Mouse (Mus musculus) heart, embryonic 11.5 days (tissue): ENCODE results near the gene Cep128. TPM values are rescaled to one million over a fixed set of nuclear protein-coding genes. Genes with fewer than 3 reads are reported as not detected.

ENCODE experiments used
- ATAC-seq: fragments of 200-750 bp; cut with Nextera tagmentation; replicated peaks from 2 replicates; pipeline ENCODE4 v1.8.0; 2017; ENCODE audit warnings: moderate library complexity; ENCODE audit not compliant: insufficient number of reproducible peaks, low FRiP score, low TSS enrichment
- H3K27ac ChIP-seq: fragments of 300-500 bp; sonication (generic); 2 replicates; pipeline ENCODE4 v1.5.1; 2014; ENCODE audit warnings: mild to moderate bottlenecking, low read depth, low read length
- H3K27me3 ChIP-seq: fragments of 300-500 bp; sonication (generic); 2 replicates; pipeline ENCODE4 v1.6.1; 2014; ENCODE audit warnings: mild to moderate bottlenecking, low read length, mixed read lengths; ENCODE audit not compliant: control insufficient read depth, insufficient read depth
- H3K36me3 ChIP-seq: fragments of 300-500 bp; sonication (generic); 2 replicates; pipeline ENCODE4 v1.6.1; 2014; ENCODE audit warnings: mild to moderate bottlenecking, low read length, moderate library complexity, mixed read lengths; ENCODE audit not compliant: control insufficient read depth, insufficient read depth
- H3K4me1 ChIP-seq: fragments of 300-500 bp; sonication (generic); 2 replicates; pipeline ENCODE4 v1.6.1; 2014; ENCODE audit warnings: low read length; ENCODE audit not compliant: control insufficient read depth, insufficient read depth
- H3K4me2 ChIP-seq: fragments of 300-500 bp; sonication (generic); 2 replicates; pipeline ENCODE4 v1.6.1; 2014; ENCODE audit warnings: mild to moderate bottlenecking, moderate library complexity
- H3K4me3 ChIP-seq: fragments of 300-500 bp; sonication (generic); 2 replicates; pipeline ENCODE4 v1.5.1; 2014; ENCODE audit warnings: low read depth, low read length
- H3K9ac ChIP-seq: fragments of 300-500 bp; sonication (generic); 2 replicates; pipeline ENCODE4 v1.6.1; 2014; ENCODE audit warnings: mild to moderate bottlenecking, low read depth, low read length, moderate library complexity
- H3K9me3 ChIP-seq: fragments of 300-500 bp; sonication (generic); replicated peaks from 2 replicates; pipeline ENCODE4 v1.6.1; 2016; ENCODE audit warnings: low read length; ENCODE audit not compliant: control insufficient read depth
- WGBS: fragments of 180-500 bp; shearing (Covaris S2); extraction: QIAGEN DNeasy Blood & Tissue Kit; methylation state at CpG from one replicate; pipeline ENCODE4 v1.1.7; 2014; ENCODE audit not compliant: insufficient replicate concordance; 5-methylcytosine and 5-hydroxymethylcytosine counted together
- polyA plus RNA-seq: library from polyadenylated mRNA; unstranded; fragments of >200 nt; fragmentation: Nextera tagmentation; extraction: Ambion mirVana; gene quantifications from 2 replicates; pipeline ENCODE4 v1.2.1, GENCODE M21; 2014

Gene Cep128
- polyA plus RNA-seq, 1 experiment from 2014 or later: 7.4 TPM

GRCm38 (mm10) chr12:91184616-91185015 is 199.6 kb downstream of the Cep128 start:
- 71% methylated on average over 1 of the region's 1 CpGs for WGBS
- no peaks in the 10 kb centered on the region for H3K36me3 ChIP-seq
- H3K4me1 ChIP-seq: no peaks in the 10 kb centered on the region
- no peak overlapping the region for H3K4me3 ChIP-seq
- no peaks in the 10 kb centered on the region for H3K9me3 ChIP-seq
- no peaks in the 10 kb centered on the region for H3K27me3 ChIP-seq
- ATAC-seq: no peak
- H3K9ac ChIP-seq: no peak overlapping the region
- no peak overlapping the region for H3K27ac ChIP-seq
- H3K4me2 ChIP-seq: no peak overlapping the region

GRCm38 (mm10) chr12:91183928-91184327 is 200.3 kb downstream of the Cep128 start:
- 59% methylated on average over 2 of the region's 2 CpGs for WGBS

DNA sequence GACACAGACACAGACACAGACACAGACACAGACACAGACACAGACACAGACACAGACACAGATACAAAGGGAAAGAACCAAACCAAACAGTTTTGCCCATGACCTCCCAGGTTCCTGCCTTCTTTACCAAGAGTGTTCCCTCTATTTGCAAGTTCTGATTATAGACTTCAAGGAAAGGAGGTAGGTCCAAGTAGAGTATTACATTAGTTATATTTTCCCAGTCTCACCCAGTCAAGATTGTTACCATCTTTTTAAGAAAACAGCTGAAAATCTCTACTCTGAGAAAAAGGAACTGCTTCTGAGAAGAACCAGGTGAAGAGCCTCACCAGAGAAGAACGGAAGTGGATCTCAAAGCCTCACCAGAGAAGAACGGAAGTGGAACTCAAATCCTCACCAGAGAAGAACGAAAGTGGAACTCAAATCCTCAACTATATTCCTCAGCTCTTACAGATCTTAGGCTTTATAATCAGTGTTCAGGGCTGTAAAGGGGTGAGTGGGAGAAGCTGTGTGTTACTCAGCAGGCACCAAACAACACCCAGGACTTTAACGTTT is 200.8 kb downstream of the Cep128 start:
- no peaks in the 10 kb centered on the region for H3K36me3 ChIP-seq
- no peak overlapping the region for H3K4me3 ChIP-seq
- no peaks in the 10 kb centered on the region for H3K4me1 ChIP-seq
- no peak overlapping the region for H3K9ac ChIP-seq
- 87% methylated on average over 4 of the region's 4 CpGs for WGBS
- no peak overlapping the region for H3K4me2 ChIP-seq
- H3K27ac ChIP-seq: no peak overlapping the region
- H3K27me3 ChIP-seq: no peaks in the 10 kb centered on the region
- ATAC-seq: no peak
- H3K9me3 ChIP-seq: no peaks in the 10 kb centered on the region

More at GRCm38 (mm10) chr12:91183928-91184327, 200.3 kb downstream of the Cep128 start:
- Histone ChIP-seq H3K27me3 (no peaks in the 10 kb centered on the region), H3K4me2 (no peak overlapping the region), H3K9me3 (no peaks in the 10 kb centered on the region), H3K4me3 (no peak overlapping the region), H3K36me3 (no peaks in the 10 kb centered on the region), H3K4me1 (no peaks in the 10 kb centered on the region), H3K27ac (no peak overlapping the region), H3K9ac (no peak overlapping the region)
- no peak for ATAC-seq

GRCm38 (mm10) chr12:91176808-91177526 is 207.2 kb downstream of the Cep128 start:
- H3K27me3 ChIP-seq: no peaks in the 10 kb centered on the region
- no peak overlapping the region for H3K4me3 ChIP-seq
- ATAC-seq: no peak
- H3K9ac ChIP-seq: no peak overlapping the region
- no peak overlapping the region for H3K4me2 ChIP-seq
- no peaks in the 10 kb centered on the region for H3K4me1 ChIP-seq
- no peak overlapping the region for H3K27ac ChIP-seq
- no peaks in the 10 kb centered on the region for H3K9me3 ChIP-seq
- WGBS: 70% methylated on average over 5 of the region's 5 CpGs
- no peaks in the 10 kb centered on the region for H3K36me3 ChIP-seq

GRCm38 (mm10) chr12:91171613-91172012 is 212.6 kb downstream of the Cep128 start:
- H3K4me1 ChIP-seq: no peaks in the 10 kb centered on the region
- H3K9ac ChIP-seq: no peak overlapping the region
- WGBS: 87% methylated on average over 3 of the region's 3 CpGs
- no peak overlapping the region for H3K4me2 ChIP-seq
- no peaks in the 10 kb centered on the region for H3K27me3 ChIP-seq
- no peak for ATAC-seq
- no peaks in the 10 kb centered on the region for H3K36me3 ChIP-seq
- no peak overlapping the region for H3K4me3 ChIP-seq
- no peak overlapping the region for H3K27ac ChIP-seq
- no peaks in the 10 kb centered on the region for H3K9me3 ChIP-seq

- Histone ChIP-seq H3K9ac (no peak overlapping the region), H3K4me2 (no peak overlapping the region), H3K4me3 (no peak overlapping the region), H3K9me3 (no peaks in the 10 kb centered on the region), H3K27ac (no peak overlapping the region), H3K36me3 (no peaks in the 10 kb centered on the region), H3K4me1 (no peaks in the 10 kb centered on the region), H3K27me3 (no peaks in the 10 kb centered on the region)
- no peak for ATAC-seq
- whole genome bisulfite sequencing: 88% methylated on average over 6 of the region's 6 CpGs
Observed at GRCm38 (mm10) chr12:91161015-91161730, 223.0 kb downstream of the Cep128 start.

DNA sequence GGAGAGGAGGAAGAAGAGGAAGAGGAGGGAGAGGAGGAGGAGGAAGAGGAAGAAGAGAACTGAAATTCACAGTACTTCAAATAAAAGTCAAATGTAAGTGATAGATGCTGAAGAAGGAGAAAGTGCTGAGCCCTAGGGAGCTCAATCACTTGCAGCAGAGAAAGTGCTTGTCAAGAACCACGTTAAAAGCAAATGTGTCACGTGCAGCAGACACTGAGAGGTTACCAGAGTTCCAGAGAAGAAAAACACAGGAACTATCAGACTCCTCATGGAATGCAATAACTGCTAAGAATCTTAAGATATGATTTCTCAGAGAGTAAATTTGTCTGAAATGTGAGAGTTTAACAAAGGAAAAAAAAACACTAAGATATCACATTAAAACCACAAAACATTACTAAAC is 225.7 kb downstream of the Cep128 start:
- H3K27me3 ChIP-seq: no peaks in the 10 kb centered on the region
- no peak overlapping the region for H3K27ac ChIP-seq
- no peaks in the 10 kb centered on the region for H3K9me3 ChIP-seq
- ATAC-seq: no peak
- no peaks in the 10 kb centered on the region for H3K4me1 ChIP-seq
- no peak overlapping the region for H3K4me3 ChIP-seq
- no peaks in the 10 kb centered on the region for H3K36me3 ChIP-seq
- no peak overlapping the region for H3K9ac ChIP-seq
- H3K4me2 ChIP-seq: no peak overlapping the region
- 41% methylated on average over 2 of the region's 2 CpGs for WGBS

DNA sequence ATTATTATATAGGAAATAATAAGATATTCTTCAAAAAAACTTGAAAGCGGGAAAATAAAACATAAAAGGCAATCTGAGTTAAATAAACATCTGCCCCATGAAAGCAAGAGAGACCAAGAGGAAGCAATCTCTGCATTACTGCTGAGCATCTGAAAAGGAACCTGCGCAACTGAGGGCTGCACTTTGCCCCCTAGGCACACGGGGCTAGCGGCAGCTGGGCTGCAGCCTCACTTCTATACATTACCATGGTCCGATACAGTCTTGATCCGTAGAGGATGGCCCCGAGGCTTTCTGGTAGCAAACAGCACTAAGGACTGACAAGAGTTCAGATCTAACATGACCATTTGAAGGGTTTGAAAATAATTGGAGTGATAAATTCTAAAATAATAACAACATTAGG is 230.2 kb downstream of the Cep128 start:
- Histone ChIP-seq H3K9me3 (no peaks in the 10 kb centered on the region), H3K9ac (no peak overlapping the region), H3K4me1 (no peaks in the 10 kb centered on the region), H3K4me2 (no peak overlapping the region), H3K27me3 (no peaks in the 10 kb centered on the region), H3K27ac (no peak overlapping the region), H3K36me3 (no peaks in the 10 kb centered on the region), H3K4me3 (no peak overlapping the region)
- ATAC-seq: no peak
- WGBS: 89% methylated on average over 7 of the region's 7 CpGs
